Mouse (Mus musculus) central nervous system, embryonic 14 days (tissue): Measurements from ENCODE around the gene 4931409K22Rik. TPM values are rescaled to one million over a fixed set of nuclear protein-coding genes. Genes with fewer than 3 reads are reported as not detected.

Source experiments
- polyA plus RNA-seq: library from polyadenylated mRNA; depleted of rRNA; stranded (reverse); fragments of >200 nt; gene quantifications from 2 replicates; pipeline ENCODE4 v1.2.3, GENCODE M21; 2012; rRNA removed

The 4931409K22Rik gene
- 0.43 and 0.49 TPM in 2 replicates for polyA plus RNA-seq

DNA sequence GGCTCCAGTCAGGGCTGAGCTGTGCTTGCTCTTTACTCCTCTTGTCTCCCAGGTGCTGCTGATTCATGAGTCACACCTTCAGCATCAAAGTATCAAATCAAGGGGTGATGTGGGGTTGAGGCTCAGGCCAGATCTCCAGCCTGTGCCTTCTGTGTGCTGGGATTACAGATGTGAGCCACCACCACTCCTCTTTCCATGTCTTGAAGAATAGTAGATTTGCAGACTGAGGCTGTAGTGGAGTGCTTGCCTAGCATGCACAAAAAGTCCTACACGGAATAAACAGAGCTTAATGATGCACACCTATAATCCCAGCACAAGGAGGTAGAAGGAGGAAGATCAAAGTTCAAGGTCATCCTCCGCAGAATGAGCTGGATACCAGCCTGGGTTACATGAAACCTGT, at the start of gene 4931409K22Rik:
Gene 4931409K22Rik, minus strand, starts transcription at position 101 of the 400 bp plus-strand sequence.

DNA sequence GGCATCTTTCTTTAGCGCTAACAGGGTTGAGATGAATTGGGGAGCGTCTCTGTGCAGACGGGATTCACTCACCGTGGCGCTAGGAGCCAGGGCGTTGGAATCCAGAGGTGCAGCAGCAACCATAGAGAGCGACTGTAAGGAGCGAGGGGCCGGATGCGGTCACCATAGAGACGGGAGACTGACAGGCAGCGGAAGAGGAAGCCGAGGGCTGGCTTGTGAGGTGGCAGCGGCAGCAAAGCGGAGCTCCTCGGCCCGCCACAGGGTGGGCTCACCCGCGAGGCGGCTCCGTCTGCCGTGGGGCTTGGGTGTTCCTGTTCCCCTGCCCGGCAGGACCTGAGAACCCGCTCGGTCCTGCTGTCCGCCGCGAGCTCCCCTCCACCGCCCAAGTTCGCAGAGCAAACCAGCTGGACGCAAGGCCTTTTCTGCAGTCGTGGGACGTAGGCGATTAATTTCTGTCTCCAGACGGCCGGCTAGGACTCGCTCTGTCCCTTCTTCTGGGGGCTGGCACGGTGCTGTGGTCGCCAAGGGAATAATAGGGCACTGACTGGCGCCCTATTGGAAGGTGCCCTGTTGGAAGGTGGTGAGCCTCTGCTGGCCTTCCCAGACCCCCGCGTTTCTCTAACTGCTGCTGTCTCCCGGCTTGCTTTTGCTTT, 30.1 kb upstream of the 4931409K22Rik start, which contains the start of gene Chpf2:
Gene Chpf2, plus strand, starts transcription at position 195 of the 653 bp plus-strand sequence.

DNA sequence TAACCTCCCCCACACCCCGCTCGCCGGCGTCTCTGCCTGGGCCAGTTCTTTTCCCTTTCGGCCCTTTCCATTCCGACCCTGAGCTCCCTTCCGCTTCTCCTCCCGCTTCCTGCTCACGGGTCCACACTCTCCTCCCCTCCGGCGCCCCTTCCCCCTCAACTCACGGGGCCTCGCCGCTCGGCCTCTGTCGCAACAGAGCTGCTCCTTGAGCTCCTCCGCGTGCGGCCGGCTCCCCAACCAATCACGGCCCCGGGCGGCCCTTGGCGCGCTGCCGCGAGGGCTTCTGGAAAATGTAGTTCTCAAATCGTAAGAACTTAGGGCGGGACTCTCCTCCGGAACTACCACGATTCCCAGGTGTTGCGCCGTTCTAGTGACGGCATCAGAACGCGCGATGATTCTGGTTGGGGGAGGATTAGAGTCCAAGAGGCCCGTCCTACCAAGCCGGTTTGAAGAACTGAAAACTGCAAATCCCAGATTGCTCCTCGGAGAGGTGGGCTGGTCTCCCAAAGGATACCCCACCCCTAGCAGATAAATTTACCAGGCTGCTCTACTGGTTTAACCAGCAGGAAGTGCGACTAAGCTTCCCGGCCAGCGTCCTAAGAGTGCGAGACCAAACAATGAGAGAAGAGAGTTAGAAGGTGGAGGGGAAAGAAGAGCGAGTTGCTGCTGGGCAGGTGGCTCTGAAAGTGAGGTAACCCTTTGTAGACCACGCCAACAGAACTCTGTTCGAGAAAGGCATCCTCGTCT, 20.7 kb upstream of the 4931409K22Rik start, which contains the start of gene Abcf2:
Gene Abcf2, minus strand, starts transcription at position 285 of the 747 bp plus-strand sequence.

DNA sequence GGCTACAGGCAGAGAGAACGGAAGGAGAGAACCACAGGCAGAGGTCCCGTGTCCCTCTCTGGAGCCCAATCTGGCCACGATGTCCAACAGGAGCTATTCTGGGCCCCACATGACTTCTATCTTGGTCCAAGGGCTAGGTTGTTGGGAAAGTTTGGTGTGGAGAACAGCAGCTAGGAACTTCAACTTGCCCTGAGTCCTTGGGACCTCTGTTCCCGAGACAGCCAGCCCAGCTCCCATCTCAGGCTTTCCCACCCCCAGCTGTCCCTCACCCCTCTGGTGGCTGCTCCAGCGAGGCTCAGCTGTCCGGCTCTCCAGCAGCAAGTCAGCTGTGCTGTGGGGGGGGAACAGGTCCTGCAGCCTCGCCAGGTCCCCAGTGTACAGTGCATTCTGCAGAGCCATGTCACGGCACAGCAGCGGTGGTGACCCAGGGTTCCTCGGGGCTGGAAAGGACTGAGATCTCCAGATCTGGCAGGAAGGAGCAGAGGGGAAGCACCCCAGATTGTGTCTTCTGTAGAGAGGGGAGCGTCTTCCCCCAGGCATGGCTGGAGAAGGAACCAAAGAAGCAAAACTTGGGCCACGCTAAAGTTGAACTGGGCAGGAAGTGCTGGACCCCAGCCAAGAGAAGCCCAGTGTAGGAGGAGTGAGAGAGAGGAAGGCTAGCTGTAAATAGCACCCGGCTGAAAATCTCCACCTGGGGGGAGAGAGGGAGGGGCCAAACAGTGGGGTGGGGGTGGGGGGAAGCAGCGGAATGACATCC, 16.0 kb downstream of the 4931409K22Rik start, which contains the start of gene Asb10:
Gene Asb10, minus strand, starts transcription at position 592 of the 757 bp plus-strand sequence.

DNA sequence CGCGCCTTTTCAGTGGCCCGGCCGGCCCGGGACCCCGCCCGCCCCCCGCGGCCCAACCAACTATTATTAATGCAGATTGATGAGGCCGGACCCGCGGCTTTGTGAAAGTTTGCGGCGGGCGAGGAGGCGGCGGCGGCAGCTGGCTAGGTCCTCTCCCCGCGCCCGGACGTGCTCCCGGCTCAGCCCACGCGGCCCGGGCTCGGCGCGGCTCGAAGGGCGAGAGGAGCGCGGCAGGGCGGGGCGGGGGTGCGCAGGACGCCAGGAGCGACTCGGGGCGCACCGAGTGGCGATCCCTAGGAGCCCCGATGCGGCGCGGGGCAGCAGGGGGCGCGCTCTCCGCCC, 29.7 kb downstream of the 4931409K22Rik start, which contains the start of gene Gbx1:
Gene Gbx1, minus strand, starts transcription at position 314 of the 342 bp plus-strand sequence.

Other genes starting within 250 kb of the 4931409K22Rik start
- 33.9 and 40.9 TPM in 2 replicates for gene Kcnh2, start 205.2 kb downstream of the 4931409K22Rik start, polyA plus RNA-seq
- gene Nos3, start 192.0 kb downstream of the 4931409K22Rik start, polyA plus RNA-seq, result 9.0 and 9.2 TPM in 2 replicates
- gene Atg9b, start 164.7 kb downstream of the 4931409K22Rik start, polyA plus RNA-seq, result 1.1 and 1.3 TPM in 2 replicates
- 49.0 and 50.9 TPM in 2 replicates for gene Abcb8, start 163.1 kb downstream of the 4931409K22Rik start, polyA plus RNA-seq
- 1.4 and 5.2 TPM in 2 replicates for gene Asic3, start 143.4 kb downstream of the 4931409K22Rik start, polyA plus RNA-seq
- gene Cdk5, start 133.3 kb downstream of the 4931409K22Rik start, polyA plus RNA-seq, result 177 and 195 TPM in 2 replicates
- gene Slc4a2, start 133.0 kb downstream of the 4931409K22Rik start, polyA plus RNA-seq, result 42.4 and 45.9 TPM in 2 replicates
- 193 and 194 TPM in 2 replicates for gene Fastk, start 111.5 kb downstream of the 4931409K22Rik start, polyA plus RNA-seq
- 50.2 and 50.7 TPM in 2 replicates for gene Tmub1, start 109.0 kb downstream of the 4931409K22Rik start, polyA plus RNA-seq
- 195 and 199 TPM in 2 replicates for gene Agap3, start 104.6 kb downstream of the 4931409K22Rik start, polyA plus RNA-seq
- 3.5 and 4.0 TPM in 2 replicates for gene Gbx1, start 29.6 kb downstream of the 4931409K22Rik start, polyA plus RNA-seq
- gene Asb10, start 15.8 kb downstream of the 4931409K22Rik start, polyA plus RNA-seq, result 0.22 and 0.46 TPM in 2 replicates
- 70.8 and 79.3 TPM in 2 replicates for gene Abcf2, start 20.7 kb upstream of the 4931409K22Rik start, polyA plus RNA-seq
- 28.3 and 31.8 TPM in 2 replicates for gene Chpf2, start 29.9 kb upstream of the 4931409K22Rik start, polyA plus RNA-seq
- 146 and 174 TPM in 2 replicates for gene Smarcd3, start 67.6 kb upstream of the 4931409K22Rik start, polyA plus RNA-seq
- 55.1 and 60.7 TPM in 2 replicates for gene Nub1, start 128.7 kb upstream of the 4931409K22Rik start, polyA plus RNA-seq
- gene Wdr86, start 173.9 kb upstream of the 4931409K22Rik start, polyA plus RNA-seq, result 9.3 and 16.3 TPM in 2 replicates
- gene Crygn, start 201.2 kb upstream of the 4931409K22Rik start, polyA plus RNA-seq, result not detected in 2 replicates